Mouse (Mus musculus): ENCODE data around the gene Timp1.
A peak's percentile ranks its signal among the peaks of the same experiment; 100 is the strongest.

Timp1 gene

GRCm38 (mm10) chrX:20869962-20870513, at the start of gene Timp1:
Gene Timp1, plus strand, starts transcription at chrX:20870166.
- no peak for DNase-seq (ENCODE audit: low read depth, low spot score)

GRCm38 (mm10) chrX:20828934-20829333, 41.0 kb upstream of the Timp1 start:
- no peak for DNase-seq (ENCODE audit: low read depth, low spot score)

GRCm38 (mm10) chrX:20847232-20847631, 22.7 kb upstream of the Timp1 start:
- DNase-seq (ENCODE audit: low read depth, low spot score): no peak

GRCm38 (mm10) chrX:20847816-20848215, 22.1 kb upstream of the Timp1 start:
- DNase-seq (ENCODE audit: low read depth, low spot score): no peak

DNA sequence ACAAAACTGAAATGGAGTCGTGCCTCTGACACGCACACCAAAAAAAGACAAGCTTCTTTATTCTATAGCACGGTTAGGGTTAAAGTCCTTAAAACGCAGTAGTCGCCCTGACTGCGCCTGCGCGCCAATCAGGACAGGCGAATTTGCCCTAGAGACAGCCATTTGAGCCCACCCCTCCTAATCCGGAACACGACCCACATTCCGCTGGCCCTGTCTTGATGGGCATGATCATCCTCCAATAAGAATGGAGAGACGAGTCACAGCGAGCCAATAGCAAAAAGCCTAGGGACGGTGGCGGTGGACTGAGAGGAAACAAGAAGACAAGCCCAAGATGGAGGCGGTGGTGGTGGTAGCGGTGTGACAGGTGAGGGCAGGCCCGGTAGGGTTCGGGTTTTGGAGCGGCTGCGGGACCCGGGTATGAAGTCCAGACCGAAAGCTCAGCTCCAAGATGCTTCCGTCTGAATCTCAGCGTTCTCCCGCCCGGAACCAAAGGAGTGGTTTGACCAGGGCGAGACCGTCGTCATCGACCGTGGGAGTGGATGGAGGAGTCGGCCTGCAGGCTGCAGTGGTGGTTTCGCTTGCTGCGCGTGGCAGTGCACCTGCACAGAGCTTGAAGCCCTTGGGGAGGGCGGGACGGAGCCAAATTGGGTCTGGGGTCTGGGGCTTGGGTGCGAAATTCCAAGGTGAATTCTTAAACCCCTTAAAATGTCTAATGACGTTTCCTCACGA, 21.5 kb upstream of the Timp1 start:
- DNase-seq (ENCODE audit: low read depth, low spot score): peak; percentile 89

- DNase-seq (ENCODE audit: low read depth, low spot score): no peak
These were observed 16.2 kb upstream of the Timp1 start for GRCm38 (mm10) chrX:20853794-20854193.

DNA sequence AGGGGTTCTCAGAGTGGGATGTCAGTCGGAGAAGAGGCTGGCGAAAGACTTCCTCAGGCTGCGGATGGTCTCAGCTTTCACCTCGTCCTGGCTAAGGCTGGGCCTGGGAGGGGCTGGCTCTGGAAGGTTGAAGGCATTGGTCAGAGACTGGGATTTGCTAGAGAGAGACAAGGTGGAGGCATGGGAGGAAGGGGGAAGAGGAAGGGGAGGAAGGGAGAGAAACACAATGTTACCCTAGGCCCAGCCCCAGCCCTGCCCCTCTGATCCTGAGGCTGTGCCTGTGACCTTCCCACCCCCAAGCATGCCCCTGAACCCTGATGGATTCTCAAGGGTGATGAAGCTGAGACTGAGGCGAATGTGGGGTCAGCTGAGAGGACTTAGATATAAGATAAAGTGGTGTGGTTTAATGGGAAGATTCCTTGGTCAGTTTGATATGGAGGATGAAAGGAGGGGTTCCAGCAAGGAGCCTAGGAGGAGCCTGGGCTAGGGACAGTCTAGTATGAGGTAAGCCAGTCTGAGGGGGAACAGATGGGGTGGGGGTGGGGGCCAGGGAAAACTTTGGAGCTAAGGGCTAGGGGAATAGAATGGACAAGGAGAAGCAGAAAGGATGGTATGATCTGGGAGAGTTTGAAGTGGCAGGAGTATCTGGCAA, 8.4 kb upstream of the Timp1 start:
- DNase-seq (ENCODE audit: low read depth, low spot score): no peak

DNA sequence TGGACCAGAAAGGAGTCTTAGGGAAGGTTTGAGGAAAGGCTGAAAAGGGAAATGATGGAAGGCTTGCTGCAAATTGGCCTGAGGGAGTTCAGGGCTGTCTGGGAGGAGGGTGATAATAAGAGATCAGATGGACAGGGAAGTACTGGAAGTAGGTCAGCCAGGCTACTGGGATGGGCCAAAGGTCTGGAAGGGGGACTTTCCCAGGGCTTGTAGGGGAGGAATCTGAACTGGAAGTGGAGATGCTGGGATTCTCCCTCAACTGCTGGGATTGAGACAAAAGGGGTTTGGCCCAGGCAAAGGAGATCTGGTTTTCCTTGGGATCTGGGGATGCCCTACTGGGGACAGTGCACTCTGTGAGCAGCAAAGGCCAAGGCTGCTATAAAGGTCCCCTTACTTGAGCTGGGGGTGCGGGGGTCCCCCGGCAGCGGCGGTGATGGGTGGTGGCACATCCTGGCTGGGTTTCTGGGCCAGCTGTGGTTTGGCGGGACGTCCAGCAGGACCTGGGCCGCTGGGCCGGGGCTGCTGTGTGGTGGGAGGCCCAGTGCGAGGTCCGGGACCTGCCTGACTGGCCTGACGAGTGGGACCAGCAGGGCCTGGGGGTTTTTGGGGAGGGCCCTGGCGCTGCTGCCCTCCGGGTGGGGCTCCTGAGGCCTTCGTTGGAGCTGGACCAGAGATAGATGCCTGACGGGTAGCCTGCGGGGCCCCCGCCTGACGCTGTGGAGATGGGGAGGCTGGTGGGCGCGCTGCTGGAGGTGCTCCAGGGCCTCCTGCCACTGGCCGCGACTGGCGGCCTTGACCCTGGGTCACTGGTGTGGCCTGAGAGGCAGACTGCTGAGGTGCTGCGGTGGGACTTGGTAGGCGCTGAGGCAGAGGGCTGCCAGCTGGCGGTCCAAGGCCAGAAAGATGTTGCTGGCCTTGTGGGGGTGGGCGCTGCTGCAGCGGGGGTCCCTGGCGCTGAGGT, 7.6 kb upstream of the Timp1 start:
- DNase-seq (ENCODE audit: low read depth, low spot score): no peak

DNA sequence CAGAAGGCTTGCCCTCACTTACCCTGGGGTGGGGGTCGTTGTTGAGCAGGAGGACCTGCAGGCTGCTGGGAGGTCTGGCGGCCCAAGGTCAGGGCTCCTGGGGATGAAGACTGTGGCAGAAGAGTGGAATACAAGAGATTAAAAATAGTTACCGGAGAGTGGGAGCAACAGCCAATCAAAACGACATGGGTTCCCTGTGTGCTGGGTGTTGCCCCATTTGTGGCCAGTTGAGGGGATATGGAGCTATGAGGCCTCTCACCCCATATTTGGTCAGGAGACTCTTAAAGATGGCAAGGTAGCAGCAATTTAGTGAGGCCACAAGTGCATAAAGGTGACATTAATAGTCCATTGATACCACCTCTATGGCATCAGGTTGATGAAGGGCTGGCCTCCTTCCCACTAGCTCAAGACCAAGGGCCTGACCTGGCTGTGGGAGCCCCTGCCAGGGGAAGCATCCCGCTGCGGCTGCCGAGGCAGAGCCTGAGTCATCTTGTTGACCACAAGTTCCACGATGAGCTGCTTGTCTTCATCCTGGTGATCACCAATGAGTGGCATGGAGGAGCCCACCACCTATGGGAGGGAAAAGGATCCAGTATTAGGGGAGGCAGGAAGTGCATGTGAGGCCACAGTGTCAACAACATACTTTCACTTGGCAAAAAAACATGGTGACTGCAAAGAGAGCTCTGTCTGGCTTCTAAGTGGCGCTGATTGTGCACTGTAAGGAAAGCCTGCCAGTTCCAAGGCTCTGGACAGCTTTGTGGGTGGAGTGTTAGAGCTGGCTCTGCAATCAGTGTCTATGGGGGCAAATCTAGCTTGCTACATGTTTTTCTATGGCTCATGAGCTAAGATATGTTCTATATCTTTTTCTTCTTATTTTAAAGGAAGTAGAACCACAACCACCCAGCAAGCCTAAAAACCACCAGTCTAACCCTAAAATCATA, 6.5 kb upstream of the Timp1 start:
- DNase-seq (ENCODE audit: low read depth, low spot score): no peak

DNA sequence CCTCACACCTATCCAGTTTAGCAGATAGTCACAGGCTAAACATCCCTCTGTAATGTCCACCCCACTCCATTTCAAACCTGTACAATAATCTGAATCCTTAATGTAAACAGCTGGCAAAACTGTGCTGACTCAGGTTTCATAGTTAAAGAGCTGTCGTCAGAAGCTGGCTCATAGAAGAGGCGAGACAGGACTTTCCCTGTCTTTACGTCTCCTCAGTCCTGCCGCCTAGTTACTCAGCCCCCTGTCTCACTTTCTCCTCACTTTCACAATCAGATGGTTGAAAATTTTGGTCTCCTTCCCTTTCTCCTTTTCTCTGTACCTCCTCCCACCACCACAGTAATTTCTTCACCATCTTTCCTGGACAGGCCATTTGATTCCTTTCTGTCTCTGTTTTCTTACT, 1.9 kb upstream of the Timp1 start:
- DNase-seq (ENCODE audit: low read depth, low spot score): no peak

- no peak for DNase-seq (ENCODE audit: low read depth, low spot score)
These were observed 763 bp upstream of the Timp1 start for GRCm38 (mm10) chrX:20869203-20869602.

- no peak for DNase-seq (ENCODE audit: low read depth, low spot score)
These were observed 3.0 kb downstream of the Timp1 start for GRCm38 (mm10) chrX:20872928-20873500.

- DNase-seq (ENCODE audit: low read depth, low spot score): no peak
These were observed 5.3 kb downstream of the Timp1 start for GRCm38 (mm10) chrX:20875241-20875640.

DNA sequence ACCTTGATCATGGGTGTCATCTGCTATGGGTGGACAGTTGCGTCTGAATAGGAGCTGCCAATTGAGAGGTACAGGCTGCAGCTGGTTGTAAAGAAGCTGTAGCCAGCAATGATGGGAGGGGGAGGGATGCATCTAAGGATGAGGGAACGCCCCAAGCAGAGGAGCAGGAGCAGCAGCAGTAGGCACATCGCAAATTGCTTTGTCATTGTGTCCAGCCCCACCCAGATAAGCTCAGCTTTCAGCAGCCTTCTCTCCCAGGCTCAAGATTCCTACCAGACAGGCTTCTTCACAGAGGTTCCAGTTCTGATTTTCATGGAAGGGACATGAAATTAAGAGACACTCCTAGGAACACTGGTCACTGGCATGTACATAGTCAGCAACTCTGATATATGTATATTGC, 40.1 kb downstream of the Timp1 start:
- no peak for DNase-seq (ENCODE audit: low read depth, low spot score)

DNA sequence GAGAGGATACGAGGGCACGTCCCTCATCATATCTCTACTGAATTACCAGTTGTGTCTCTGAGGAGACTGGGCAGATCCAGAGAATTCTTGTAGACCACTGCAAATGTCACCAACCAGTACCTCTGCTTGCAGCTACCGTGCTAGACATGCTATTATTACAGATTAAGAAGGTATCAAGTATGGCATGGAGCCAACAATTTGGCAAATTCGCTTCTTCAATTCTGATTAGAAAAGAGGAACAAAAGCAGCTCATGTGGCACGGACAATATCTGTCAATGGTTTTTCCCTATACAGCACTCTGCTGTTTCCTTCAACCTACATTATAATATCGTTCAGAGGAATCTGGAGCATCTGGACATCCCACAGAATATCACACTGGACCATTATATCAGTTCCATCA, 43.8 kb downstream of the Timp1 start:
- DNase-seq (ENCODE audit: low read depth, low spot score): no peak

GRCm38 (mm10) chrX:20915075-20915474, 45.1 kb downstream of the Timp1 start:
- no peak for DNase-seq (ENCODE audit: low read depth, low spot score)

GRCm38 (mm10) chrX:20920249-20920843, 50.4 kb downstream of the Timp1 start:
- no peak for DNase-seq (ENCODE audit: low read depth, low spot score)

DNA sequence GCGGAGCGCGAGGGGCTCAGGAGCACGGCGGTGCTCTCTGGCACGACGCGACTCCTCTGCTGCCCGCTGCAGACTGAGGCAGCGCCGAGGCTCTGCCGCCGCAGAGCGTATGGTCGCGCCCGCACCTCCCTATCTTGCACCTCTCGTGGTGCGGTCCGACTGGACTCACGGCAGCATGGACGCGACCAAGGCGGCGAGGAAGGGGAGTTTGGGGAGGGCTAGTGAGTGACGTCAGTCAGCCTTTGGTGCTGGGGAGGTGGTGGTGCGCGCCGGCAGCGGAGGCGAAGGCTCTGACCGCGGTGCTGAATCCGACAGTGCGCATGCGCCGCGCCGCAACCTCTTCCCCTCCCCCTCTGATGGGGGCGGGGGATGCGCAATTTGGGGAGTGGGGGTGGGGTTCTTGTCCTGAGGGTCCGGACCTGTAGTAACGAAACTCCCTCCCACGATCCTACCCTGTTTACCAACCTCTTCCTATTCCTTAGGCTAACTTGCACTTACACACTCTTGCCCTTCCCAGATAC, 50.9 kb downstream of the Timp1 start, which contains the start of gene Syn1:
TSS of gene Syn1 (minus strand) at position 161 of the 521 bp plus-strand sequence.
- DNase-seq (ENCODE audit: low read depth, low spot score): peak; percentile 72

GRCm38 (mm10) chrX:20921366-20921765, 51.4 kb downstream of the Timp1 start:
- no peak for DNase-seq (ENCODE audit: low read depth, low spot score)

GRCm38 (mm10) chrX:20923506-20923905, 53.5 kb downstream of the Timp1 start:
- no peak for DNase-seq (ENCODE audit: low read depth, low spot score)
